Mouse (Mus musculus): Measurements from ENCODE around the gene Lrch4. TPM values are rescaled to one million over a fixed set of nuclear protein-coding genes. Genes with fewer than 3 reads are reported as not detected.
"Not testable (repeated sequence)": the region's sequence is repeated elsewhere in the genome, so short reads cannot be mapped to it uniquely, and the experiment has no call there.

The Lrch4 gene
- total RNA-seq, 4 experiments from 2014 or later = 18.8 to 26.8 (median 22.5) TPM

DNA sequence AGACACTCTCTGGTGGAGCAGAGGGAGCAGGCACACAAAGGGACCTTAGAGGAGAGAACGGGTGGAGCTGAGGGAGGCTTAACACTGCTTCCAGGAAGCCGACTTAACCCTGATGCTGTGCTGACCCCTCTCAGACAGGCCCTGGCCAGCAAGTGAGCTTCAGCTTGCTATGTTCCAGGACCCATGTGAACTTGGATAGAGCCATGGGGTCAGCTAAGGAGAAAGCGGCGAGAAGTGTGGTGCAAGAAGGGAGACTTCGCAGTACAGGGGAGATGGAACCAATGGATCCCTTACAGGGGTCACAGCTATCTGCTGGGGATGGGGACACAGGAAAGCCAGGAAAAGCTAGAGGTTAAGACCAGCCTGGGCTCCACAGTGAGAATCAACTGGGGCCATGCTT, 15.8 kb upstream of the Lrch4 start:
- DNase-seq (ENCODE audit: low spot score in 2 of 2) = no peak

DNA sequence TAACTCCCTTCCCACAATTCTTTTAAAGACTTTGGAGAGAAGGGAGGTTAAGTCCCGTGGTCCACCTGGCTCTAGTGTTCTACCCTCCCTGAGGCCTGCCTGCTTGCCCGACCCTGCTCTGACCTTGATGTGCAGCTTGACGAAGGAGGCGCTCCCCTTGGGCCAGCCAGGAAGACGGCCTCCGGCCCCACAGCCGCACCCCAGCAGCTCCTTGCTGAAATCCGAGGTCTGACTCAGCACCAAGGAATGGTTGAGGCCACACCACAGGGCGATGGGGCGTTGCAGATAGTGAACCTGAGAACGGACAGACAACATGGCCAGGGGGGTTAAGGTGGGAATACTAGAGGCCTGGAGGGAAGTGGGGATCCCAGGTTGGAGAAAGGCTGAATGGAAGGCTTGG, 15.4 kb upstream of the Lrch4 start, which contains the start of gene Pcolce:
Gene Pcolce (minus strand): TSS at position 235 of the 400 bp plus-strand sequence.
- no peak for DNase-seq (ENCODE audit: low spot score in 2 of 2)

DNA sequence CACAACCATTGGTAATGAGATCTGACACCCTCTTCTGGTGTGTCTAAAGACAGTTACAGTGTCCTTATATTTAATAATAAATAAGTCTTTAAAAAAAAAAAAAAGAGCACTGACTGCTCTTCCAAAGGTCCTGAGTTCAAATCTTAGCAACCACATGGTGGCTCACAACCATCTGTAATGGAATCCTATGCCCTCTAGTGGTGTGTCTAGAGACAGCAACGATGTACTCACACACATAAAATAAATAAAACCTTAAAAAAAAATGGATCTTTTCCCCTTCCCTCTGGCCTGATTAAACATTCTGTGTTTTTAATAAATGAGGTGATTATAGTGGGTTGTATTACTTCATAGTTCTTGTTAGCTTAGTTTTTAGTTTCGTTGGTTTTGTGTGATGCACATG, 14.0 kb upstream of the Lrch4 start:
- DNase-seq (ENCODE audit: low spot score in 2 of 2) = not testable (repeated sequence)

DNA sequence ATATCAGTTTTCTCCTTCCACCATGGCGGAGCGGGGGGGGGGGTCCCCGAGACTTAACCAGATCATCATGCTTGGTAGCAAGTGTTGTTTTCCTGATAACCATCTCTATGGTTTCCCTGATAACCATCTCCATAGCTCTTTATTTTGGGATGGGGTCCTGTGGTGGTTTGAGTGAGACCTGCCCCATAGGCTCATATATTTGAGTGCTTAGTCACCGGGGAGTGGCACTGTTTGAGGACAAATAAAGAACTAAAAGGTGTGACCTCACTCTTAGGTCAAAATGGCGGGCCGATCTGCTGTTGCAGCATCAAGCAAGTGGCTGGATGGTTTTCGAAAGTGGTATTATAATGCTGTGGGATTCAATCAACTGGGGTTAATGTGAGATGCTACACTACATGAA, 13.6 kb upstream of the Lrch4 start:
- no peak for DNase-seq (ENCODE audit: low spot score in 2 of 2)

DNA sequence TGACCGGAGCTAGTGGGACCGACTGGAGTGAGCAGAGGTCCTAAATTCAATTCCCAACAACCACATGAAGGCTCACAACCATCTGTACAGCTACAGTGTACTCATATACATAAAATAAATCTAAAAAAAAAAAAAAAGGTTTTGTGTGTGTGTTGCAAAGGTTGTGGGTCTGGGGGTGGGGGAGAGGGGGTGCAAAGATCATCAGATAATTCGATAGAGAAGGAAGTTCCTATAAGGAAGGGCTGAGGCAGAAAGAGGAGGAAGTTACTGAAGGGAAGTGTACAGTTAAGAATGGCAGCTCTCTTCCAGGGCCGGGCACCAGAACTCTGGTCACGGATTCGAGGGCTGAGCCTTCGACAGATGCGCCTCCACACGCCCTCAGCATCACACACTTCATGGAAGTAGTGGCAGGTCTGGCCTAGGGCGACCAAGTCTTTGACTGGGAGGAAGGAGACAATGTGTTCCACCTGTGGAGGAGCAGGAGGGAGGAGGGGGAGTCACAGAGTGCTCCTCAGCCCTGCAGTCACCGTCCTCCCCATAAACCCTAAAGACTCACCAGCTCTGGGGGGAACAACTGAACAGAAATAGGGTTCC, 4.9 kb upstream of the Lrch4 start:
- DNase-seq (ENCODE audit: low spot score in 2 of 2) = no peak

DNA sequence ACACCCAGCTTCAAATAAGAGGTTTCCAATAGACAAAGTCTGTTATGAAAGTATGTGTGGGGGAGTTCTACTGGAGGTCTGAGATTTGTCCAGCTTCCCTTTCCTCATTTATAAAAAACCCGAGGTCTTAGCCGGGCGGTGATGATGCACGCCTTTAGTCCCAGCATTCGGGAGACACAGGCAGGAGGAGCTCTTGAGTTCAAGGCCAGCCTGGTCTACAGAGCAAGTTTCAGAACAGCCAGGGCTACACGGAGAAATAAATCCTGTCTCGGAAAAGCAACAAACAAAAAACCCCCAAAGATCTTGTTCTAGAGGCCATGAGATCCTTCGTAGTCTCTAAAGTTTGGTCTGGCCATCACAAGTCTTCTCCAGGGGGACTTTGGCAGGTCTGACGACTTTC, 930 bp upstream of the Lrch4 start:
- DNase-seq (ENCODE audit: low spot score in 2 of 2) = no peak

DNA sequence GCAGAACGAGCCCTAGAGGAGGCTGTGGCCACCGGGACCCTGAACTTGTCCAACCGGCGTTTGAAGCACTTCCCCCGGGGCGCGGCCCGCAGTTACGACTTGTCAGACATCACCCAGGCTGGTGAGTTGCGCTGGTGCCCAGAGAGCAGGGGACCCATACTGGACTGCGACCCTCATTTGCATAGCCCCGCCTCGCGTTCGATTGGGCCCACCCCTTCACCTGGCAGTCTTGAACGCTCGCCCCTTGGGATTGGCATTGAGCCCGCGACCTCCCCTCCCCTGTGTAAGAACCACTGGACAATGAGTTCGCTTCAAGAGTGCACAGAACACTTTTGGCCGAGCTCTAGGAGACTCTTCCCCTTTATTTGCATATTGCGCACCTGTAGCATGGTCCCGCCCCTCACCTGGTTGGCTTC, 393 bp downstream of the Lrch4 start:
- peak in 1 of 2 experiments; percentile 56 for DNase-seq (ENCODE audit: low spot score in 2 of 2)

DNA sequence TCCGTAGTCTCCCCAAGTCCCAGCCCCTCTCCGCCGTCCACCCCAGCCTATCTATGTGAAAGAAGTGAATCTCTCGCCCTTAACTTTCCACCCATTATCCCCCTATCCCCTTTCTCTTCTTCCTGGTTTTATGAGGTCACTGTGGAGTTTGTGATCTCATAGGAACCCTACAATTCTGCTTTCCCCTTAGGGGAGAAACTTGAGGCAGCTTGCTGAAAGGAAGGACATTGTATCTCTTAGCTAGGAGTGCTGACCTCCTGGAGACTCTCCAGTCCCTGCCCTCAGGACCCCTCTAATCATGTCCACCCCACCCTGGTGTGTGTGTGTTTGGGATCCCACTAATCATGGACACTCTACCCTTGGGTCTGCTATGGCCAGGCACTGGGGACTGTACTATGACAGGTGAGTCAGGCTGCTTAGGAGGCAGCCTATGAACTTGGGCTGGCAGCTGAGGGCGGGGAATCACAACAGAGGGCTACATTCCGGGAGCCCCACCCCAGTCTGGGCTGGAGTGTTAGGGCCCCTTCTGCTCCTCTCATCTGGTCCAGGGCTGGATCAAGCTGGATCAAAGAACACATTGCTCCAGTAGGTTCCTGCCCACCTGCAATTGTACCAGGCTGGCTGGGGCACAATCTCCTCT, 1.1 kb downstream of the Lrch4 start:
- DNase-seq (ENCODE audit: low spot score in 2 of 2) = no peak

DNA sequence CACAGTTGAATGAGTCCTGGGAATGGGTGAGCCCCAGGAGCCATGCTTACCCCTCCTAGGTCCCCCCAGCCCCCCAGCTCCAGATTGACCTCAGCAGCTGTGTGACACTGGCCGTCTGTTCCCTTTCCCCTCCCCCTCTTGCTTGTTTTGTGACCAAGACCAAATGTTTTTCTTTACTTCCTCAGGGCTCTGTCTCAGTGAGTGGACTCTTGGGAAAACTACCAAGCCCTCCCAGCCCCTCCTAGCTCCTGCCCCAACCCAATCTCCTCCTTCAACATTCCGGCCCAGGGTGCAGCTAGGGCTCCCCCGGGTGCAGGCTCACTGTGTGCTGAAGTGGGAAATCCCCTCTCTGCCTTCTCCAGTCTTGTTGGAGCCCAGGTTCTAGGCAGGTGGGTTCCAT, 1.7 kb downstream of the Lrch4 start:
- no peak for DNase-seq (ENCODE audit: low spot score in 2 of 2)

DNA sequence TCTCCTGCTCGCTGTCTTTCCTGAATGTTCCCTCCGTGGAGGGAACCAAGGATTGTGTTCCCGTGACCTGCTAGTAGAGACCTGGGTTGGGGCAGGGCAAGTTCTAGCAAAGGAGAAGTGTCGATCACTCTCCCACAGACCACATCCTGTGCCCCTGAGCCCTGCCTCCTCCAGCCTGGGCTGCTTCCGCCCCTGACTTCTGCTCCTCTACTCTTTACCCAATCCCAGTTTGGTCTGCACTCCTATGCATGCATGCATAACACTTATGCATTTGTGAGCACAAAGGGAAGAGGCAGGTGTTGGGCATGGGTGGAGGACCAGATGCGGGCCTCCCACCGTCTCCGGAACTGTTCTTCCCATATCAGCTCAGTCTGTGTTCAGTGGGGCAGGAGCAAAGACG, 2.2 kb downstream of the Lrch4 start:
- peak; percentile 38 to 52 for DNase-seq (ENCODE audit: low spot score in 2 of 2)

DNA sequence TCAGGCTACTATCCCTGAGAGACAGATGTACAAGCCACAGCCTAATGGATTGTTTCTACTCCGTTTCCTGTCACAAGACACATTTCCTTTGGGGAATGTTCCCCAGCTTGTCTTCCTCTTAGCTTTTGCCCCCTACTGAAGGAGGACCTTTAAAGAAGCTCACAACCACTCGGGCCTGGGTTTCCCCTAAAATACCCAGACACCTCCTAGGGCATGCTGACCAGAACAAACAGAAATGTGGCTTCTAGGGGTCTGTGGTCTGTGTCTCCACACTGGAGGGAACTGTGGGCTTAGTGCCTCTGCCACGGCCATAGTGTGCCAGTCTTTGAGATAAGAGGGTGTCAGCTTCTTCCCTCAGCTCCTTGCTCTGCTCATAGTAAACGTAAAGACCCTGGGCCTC, 2.7 kb downstream of the Lrch4 start:
- DNase-seq (ENCODE audit: low spot score in 2 of 2) = no peak

DNA sequence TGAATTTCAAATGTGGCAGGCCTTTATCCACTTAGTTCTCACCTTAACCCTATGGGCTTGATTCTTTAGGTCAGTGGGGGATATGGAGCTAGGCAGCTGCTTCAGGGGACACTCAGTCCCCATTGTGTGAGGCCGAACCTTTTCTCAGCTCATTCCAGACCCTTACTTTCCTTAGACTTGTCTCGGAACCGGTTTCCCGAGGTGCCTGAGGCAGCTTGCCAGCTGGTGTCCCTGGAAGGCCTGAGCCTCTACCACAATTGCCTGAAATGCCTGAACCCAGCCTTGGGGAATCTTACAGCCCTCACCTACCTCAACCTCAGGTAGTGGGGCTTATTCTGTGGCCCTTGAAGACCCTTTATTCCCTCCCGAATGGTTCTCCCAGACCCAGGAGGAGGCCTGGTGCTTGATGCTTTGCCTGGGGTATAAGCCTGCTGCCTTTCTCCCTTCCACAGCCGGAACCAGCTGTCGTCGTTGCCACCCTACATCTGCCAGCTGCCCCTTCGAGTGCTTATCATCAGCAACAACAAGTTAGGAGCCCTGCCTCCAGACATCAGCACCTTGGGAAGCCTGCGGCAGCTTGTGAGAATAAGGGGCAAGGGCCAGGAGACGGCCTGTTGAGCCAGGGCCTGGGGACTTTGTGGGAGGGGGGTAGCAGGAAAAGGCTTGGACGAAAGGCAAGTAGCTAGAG, 4.6 kb downstream of the Lrch4 start:
- no peak for DNase-seq (ENCODE audit: low spot score in 2 of 2)

DNA sequence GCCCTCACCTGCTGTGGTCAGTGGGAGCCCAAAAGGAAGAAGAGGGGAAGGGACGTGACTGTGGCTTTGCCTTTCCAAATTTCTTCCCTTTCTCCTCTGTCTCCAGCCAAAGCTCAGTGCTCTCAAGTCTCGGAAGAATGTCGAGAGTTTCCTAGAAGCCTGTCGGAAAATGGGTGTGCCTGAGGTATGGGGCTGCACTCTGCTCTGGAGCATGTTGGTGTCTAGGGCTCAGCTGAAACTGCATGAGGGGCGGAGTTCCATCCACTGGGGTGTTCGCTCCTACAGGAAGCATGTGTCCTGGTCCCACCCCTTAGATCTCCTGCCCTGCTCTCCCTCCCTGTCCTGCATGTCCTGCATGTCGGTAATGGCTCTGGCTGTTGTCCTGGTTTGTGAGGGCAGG, 10.6 kb downstream of the Lrch4 start:
- DNase-seq (ENCODE audit: low spot score in 2 of 2) = no peak

DNA sequence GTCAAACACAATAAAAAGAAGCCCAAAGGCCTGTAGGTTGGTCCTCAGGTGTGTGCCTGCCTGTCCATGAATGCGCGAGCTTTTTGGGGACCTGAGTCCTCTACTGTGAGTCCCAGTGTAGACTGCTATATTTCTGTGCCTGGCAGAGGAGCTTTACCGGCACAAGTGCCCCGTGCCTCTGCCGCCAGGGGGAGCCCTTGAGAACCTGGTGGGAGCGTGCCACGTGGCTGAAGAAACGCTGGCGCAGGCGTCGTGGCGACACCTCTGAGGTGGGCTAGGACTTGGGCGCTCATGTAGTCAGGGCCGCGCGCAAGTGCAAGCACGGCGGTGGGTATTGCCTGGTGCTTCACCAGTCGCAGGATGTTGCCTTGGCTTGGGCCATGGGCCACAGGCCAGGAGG, 12.1 kb downstream of the Lrch4 start, which contains the start of gene Sap25:
Gene Sap25 (plus strand): TSS at position 281 of the 400 bp plus-strand sequence.
- DNase-seq (ENCODE audit: low spot score in 2 of 2) = no peak

DNA sequence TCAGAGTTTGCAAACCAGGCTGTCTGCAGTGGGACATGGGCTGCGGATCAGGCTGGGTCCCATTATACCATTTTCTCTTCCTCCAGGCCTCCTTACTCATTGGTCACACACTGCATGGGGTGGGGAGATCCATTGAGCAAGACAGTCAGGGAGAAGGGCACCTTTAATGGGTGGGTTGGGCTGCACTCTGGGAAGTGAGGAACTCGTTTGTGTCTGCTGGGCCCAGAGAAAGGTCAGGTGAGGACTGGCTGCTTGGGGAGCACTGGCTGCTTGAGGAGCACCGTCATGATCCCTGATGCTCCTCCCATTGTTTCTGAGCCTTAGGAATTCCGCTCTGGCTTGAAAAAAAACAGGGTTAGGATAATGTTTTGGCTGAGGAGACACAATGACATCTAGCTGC, 14.0 kb downstream of the Lrch4 start:
- no peak for DNase-seq (ENCODE audit: low spot score in 2 of 2)

DNA sequence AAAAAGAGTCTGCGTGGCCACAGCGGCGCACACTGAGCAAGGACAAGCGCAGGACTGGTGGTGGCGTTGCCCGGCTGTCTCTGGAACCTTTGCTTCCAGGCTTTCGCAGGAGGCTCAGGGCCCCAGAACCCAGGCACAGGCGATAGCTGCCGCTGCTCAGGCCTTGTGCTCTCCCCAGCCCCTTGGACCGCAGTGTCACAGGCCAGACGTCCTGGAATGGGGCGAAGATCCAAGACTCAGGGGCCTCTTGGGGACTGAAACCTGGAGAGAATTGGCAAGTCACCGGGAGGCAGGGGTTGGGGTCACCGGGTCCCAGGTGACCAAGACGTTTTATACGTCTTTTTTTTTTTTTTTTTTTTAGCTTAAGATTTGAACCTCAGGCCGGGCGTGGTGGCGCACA, 15.6 kb downstream of the Lrch4 start:
- DNase-seq (ENCODE audit: low spot score in 2 of 2) = no peak

DNA sequence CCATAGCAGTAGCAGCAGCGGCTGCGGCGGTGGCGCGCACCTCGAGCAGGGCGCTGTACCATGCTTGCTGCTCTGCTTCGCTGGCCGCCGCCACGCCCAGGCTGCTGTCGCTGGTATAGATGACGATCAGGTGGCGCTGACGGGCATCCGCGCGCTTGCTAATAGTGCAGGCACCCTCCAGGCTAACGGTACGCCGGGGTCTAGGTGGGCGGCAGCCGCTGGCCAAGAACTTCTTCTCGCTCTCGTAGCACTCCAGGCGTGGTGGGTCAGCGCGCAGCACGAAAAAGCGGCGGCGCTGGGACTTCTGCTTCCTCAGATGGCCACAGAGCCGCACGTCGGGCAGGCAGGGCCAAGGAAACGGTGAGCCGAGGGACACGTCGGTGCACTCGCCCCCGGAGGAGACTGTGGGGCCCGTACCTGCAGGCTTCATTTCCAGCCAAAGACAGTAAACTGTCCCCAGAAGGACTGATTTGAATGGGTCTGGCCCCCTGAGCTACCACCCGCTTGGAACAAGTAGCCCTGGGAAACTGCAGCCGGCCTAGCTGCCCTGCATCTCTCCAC, 16.2 kb downstream of the Lrch4 start:
- no peak for DNase-seq (ENCODE audit: low spot score in 2 of 2)

DNA sequence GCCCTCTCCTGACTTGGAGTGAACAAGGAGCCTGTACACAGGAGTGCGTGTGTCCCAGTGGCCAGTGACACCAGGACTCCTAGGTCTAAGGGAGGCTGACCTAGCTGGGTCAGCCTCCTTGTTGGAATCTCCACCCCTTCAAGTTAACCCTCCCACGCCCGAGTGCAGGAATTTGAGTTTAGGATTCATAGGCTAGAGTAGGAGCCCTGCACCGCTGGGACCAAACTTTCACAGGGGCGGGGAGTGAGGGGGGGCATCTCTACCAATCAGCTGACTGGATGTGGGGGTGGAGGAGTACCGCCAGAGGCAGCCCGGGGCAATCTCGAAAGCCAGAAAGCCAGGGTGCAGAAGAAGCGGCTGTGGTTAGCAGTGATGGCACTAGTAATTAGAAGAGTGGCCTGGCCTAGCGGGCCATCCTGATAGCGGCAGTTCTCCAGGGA, 16.8 kb downstream of the Lrch4 start, which contains the start of gene Irs3:
Gene Irs3 (minus strand): TSS at position 63 of the 440 bp plus-strand sequence.
- DNase-seq (ENCODE audit: low spot score in 2 of 2) = no peak

DNA sequence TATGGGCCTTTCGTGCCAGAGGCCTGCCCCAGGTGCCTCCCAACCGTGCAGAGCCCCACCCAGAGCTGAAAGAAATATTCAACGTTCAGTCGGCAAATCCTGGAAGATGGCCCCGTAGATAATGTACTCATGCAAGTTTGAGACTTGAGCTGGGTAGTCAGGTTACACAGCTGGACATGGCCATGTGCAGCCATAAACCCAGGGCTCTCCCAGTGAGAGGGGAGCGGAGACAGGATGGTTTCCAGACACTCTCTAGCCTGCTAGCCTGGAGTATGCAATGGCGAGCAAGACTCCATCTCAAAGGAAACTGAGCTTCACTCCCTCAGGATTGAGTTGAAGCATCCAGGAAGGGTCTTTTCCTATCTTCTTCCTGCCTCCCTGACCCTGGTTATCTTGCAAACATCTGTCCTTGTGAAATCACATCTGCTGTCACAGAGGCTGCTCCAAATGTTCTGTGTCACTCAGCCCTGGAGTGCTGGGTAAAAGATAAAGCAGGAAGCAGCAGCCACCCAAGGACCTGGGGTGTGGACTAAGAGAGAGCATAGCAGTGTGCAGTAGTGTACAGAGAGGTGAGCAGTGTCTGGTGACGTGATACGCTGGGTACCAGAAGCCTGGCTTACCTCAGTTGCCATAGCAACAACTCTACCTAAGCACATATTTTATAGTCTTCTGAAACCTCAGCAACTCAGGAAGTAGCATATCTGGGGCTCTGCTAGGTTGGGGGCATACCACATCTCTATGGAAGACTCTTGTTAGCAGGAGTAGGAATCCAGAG, 19.1 kb downstream of the Lrch4 start:
- no peak for DNase-seq (ENCODE audit: low spot score in 2 of 2)

DNA sequence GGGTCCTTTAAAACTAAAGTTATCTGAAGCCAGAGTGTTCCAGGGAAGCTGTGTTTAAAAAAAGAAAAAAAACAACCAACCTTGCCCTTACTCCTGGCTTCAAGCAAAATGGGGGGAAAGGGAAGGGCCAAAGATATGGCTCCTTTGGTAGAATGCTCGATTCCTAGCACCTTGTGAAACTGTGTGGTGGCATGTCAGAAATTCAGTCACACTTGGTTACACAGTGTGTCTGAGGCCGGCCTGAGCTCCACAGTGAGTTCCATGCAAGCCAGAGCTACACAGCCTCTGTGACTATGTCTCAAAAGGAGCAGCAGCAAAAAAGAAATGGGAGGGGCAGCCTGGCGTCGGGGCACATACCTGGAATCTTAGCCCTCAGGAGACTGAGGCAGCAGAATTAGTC, 20.3 kb downstream of the Lrch4 start:
- DNase-seq (ENCODE audit: low spot score in 2 of 2) = no peak

All from layer of hippocampus, adult 8-10 months (tissue).